Mouse (Mus musculus): ENCODE results near the gene Slc22a18. TPM values are rescaled to one million over a fixed set of nuclear protein-coding genes. Genes with fewer than 3 reads are reported as not detected.

Slc22a18 gene
- total RNA-seq, 2 experiments from 2014 or later: 1.3 to 1.7 TPM

Other genes with a start within 250 kb of the Slc22a18 start
- 1.3 and 2.3 TPM in 2 replicates for gene Cdkn1c, start 12.7 kb upstream of the Slc22a18 start, total RNA-seq (2015)
- 0.41 and 0.95 TPM in 2 replicates for gene Cdkn1c, start 12.7 kb upstream of the Slc22a18 start, total RNA-seq (2017)
- gene Phlda2, start 29.4 kb downstream of the Slc22a18 start, total RNA-seq (2015): not detected in 2 replicates
- gene Phlda2, start 29.4 kb downstream of the Slc22a18 start, total RNA-seq (2017): not detected in 2 replicates
- 52.4 and 55.3 TPM in 2 replicates for gene Nap1l4, start 75.4 kb downstream of the Slc22a18 start, total RNA-seq (2015)
- 105 and 107 TPM in 2 replicates for gene Nap1l4, start 75.4 kb downstream of the Slc22a18 start, total RNA-seq (2017)
- gene Cars, start 126.4 kb downstream of the Slc22a18 start, total RNA-seq (2015): 27.5 and 31.5 TPM in 2 replicates
- 39.8 and 45.1 TPM in 2 replicates for gene Cars, start 126.4 kb downstream of the Slc22a18 start, total RNA-seq (2017)
- 5.7 and 8.4 TPM in 2 replicates for gene Tnfrsf26, start 155.0 kb downstream of the Slc22a18 start, total RNA-seq (2015)
- 4.5 and 5.4 TPM in 2 replicates for gene Tnfrsf26, start 155.0 kb downstream of the Slc22a18 start, total RNA-seq (2017)
- 2.1 and 3.5 TPM in 2 replicates for gene Tnfrsf22, start 175.9 kb downstream of the Slc22a18 start, total RNA-seq (2015)
- 1.7 and 3.5 TPM in 2 replicates for gene Tnfrsf22, start 175.9 kb downstream of the Slc22a18 start, total RNA-seq (2017)
- gene Tnfrsf23, start 212.1 kb downstream of the Slc22a18 start, total RNA-seq (2015): 4.9 and 6.3 TPM in 2 replicates
- 2.2 and 4.3 TPM in 2 replicates for gene Tnfrsf23, start 212.1 kb downstream of the Slc22a18 start, total RNA-seq (2017)